Mouse (Mus musculus): ENCODE results near the gene Fam114a2. TPM values are rescaled to one million over a fixed set of nuclear protein-coding genes. Genes with fewer than 3 reads are reported as not detected.
A peak's percentile ranks its signal among the peaks of the same experiment; 100 is the strongest.

Gene Fam114a2
- polyA plus RNA-seq, 1 experiment, result 31.5 TPM

- 79% methylated on average over 3 of the region's 3 CpGs for WGBS
- Histone ChIP-seq H3K27me3 (replicated peaks; ENCODE audit: control insufficient read depth, insufficient read depth, low read length) (no peaks in the 10 kb centered on the region), H3K27ac (ENCODE audit: insufficient read depth, low read depth, low read length) (no peak overlapping the region), H3K4me3 (ENCODE audit: insufficient read depth, low read depth, low read length) (no peak overlapping the region), H3K36me3 (ENCODE audit: control insufficient read depth, insufficient read depth, low read length) (peaks cover 3% of the 10 kb centered on the region), H3K4me1 (ENCODE audit: control insufficient read depth, insufficient read depth, low read length) (no peaks in the 10 kb centered on the region)
- DNase-seq, result no peak
- TF ChIP-seq CTCF (conservative IDR thresholded peaks at IDR 0.05; ENCODE audit: insufficient read depth, insufficient read length, low read depth, low read length) (no peak), POLR2A (IDR thresholded peaks at IDR 0.05; ENCODE audit: low read depth, low read length) (no peak)
Observed at GRCm38 (mm10) chr11:57497701-57498100, 20.7 kb downstream of the Fam114a2 start.

- 65% methylated on average over 3 of the region's 3 CpGs for WGBS
- no peak for TF ChIP-seq POLR2A (IDR thresholded peaks at IDR 0.05; ENCODE audit: low read depth, low read length)
- TF ChIP-seq CTCF (conservative IDR thresholded peaks at IDR 0.05; ENCODE audit: insufficient read depth, insufficient read length, low read depth, low read length), result no peak
- no peaks in the 10 kb centered on the region for H3K4me1 ChIP-seq (ENCODE audit: control insufficient read depth, insufficient read depth, low read length)
- no peak overlapping the region for H3K4me3 ChIP-seq (ENCODE audit: insufficient read depth, low read depth, low read length)
- peaks cover 5% of the 10 kb centered on the region for H3K36me3 ChIP-seq (ENCODE audit: control insufficient read depth, insufficient read depth, low read length)
- no peak overlapping the region for H3K27ac ChIP-seq (ENCODE audit: insufficient read depth, low read depth, low read length)
- DNase-seq, result no peak
- H3K27me3 ChIP-seq (replicated peaks; ENCODE audit: control insufficient read depth, insufficient read depth, low read length), result no peaks in the 10 kb centered on the region
Observed at GRCm38 (mm10) chr11:57496462-57497039, 21.9 kb downstream of the Fam114a2 start.

DNA sequence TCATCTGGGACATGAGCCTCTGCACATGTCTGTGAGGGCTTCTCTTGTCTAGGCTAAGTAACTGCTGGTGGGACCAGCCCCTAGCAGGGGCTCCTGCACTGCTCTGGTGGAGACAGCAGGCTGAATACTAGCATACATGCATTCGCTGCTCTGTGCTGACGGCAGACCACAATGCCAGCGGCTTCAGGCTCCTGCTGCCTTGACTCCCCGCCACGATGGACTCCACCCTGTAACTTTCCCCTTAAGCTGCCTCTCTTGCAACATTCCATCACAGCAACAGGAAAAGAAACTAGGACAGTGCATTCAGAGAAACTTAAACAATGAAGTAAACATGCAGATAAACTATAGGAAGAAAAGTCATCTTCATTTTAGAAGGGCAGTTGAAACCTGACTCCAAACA, 30.0 kb downstream of the Fam114a2 start:
- WGBS, result 80% methylated on average over 5 of the region's 5 CpGs
- Histone ChIP-seq H3K27me3 (replicated peaks; ENCODE audit: control insufficient read depth, insufficient read depth, low read length) (no peaks in the 10 kb centered on the region), H3K4me1 (ENCODE audit: control insufficient read depth, insufficient read depth, low read length) (no peaks in the 10 kb centered on the region), H3K27ac (ENCODE audit: insufficient read depth, low read depth, low read length) (no peak overlapping the region), H3K36me3 (ENCODE audit: control insufficient read depth, insufficient read depth, low read length) (peaks cover 6% of the 10 kb centered on the region), H3K4me3 (ENCODE audit: insufficient read depth, low read depth, low read length) (no peak overlapping the region)
- TF ChIP-seq POLR2A (IDR thresholded peaks at IDR 0.05; ENCODE audit: low read depth, low read length) (no peak), CTCF (conservative IDR thresholded peaks at IDR 0.05; ENCODE audit: insufficient read depth, insufficient read length, low read depth, low read length) (no peak)
- DNase-seq, result no peak

GRCm38 (mm10) chr11:57478077-57478476, 40.3 kb downstream of the Fam114a2 start:
- DNase-seq, result no peak
- no peaks in the 10 kb centered on the region for H3K36me3 ChIP-seq (ENCODE audit: control insufficient read depth, insufficient read depth, low read length)
- 84% methylated on average over 5 of the region's 5 CpGs for WGBS
- no peak overlapping the region for H3K27ac ChIP-seq (ENCODE audit: insufficient read depth, low read depth, low read length)
- TF ChIP-seq POLR2A (IDR thresholded peaks at IDR 0.05; ENCODE audit: low read depth, low read length) (no peak), CTCF (conservative IDR thresholded peaks at IDR 0.05; ENCODE audit: insufficient read depth, insufficient read length, low read depth, low read length) (no peak)
- H3K27me3 ChIP-seq (replicated peaks; ENCODE audit: control insufficient read depth, insufficient read depth, low read length), result no peaks in the 10 kb centered on the region
- H3K4me3 ChIP-seq (ENCODE audit: insufficient read depth, low read depth, low read length), result no peak overlapping the region
- H3K4me1 ChIP-seq (ENCODE audit: control insufficient read depth, insufficient read depth, low read length), result no peaks in the 10 kb centered on the region

DNA sequence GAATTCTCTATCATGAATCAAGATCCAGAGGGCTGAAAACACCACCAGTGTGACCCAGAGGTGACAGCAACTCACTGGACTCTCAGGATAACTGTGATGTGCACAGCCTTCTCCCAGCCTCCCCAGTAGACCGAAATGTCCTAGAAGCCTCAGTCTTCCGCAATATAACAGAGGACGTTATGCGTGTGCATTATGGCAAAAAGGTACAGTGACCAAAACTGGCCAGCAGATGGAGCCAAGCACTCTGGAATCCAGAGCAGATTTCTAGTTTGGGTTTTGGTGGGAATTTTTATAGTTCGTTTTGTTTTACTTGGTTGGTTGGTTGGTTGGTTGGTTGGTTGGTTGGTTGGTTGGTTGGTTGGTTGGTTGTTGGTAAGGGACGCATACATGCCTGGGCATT, 43.3 kb downstream of the Fam114a2 start:
- 40% methylated on average over 6 of the region's 6 CpGs for WGBS
- Histone ChIP-seq H3K36me3 (ENCODE audit: control insufficient read depth, insufficient read depth, low read length) (no peaks in the 10 kb centered on the region), H3K27ac (ENCODE audit: insufficient read depth, low read depth, low read length) (no peak overlapping the region), H3K27me3 (replicated peaks; ENCODE audit: control insufficient read depth, insufficient read depth, low read length) (no peaks in the 10 kb centered on the region), H3K4me3 (ENCODE audit: insufficient read depth, low read depth, low read length) (no peak overlapping the region), H3K4me1 (ENCODE audit: control insufficient read depth, insufficient read depth, low read length) (no peaks in the 10 kb centered on the region)
- peak; percentile 59 for TF ChIP-seq CTCF (conservative IDR thresholded peaks at IDR 0.05; ENCODE audit: insufficient read depth, insufficient read length, low read depth, low read length)
- TF ChIP-seq POLR2A (IDR thresholded peaks at IDR 0.05; ENCODE audit: low read depth, low read length), result no peak
- peak; percentile 27 for DNase-seq

GRCm38 (mm10) chr11:57474296-57474941, 44.0 kb downstream of the Fam114a2 start:
- Histone ChIP-seq H3K4me3 (ENCODE audit: insufficient read depth, low read depth, low read length) (no peak overlapping the region), H3K4me1 (ENCODE audit: control insufficient read depth, insufficient read depth, low read length) (no peaks in the 10 kb centered on the region), H3K27me3 (replicated peaks; ENCODE audit: control insufficient read depth, insufficient read depth, low read length) (no peaks in the 10 kb centered on the region), H3K36me3 (ENCODE audit: control insufficient read depth, insufficient read depth, low read length) (no peaks in the 10 kb centered on the region), H3K27ac (ENCODE audit: insufficient read depth, low read depth, low read length) (no peak overlapping the region)
- TF ChIP-seq CTCF (conservative IDR thresholded peaks at IDR 0.05; ENCODE audit: insufficient read depth, insufficient read length, low read depth, low read length), result no peak
- TF ChIP-seq POLR2A (IDR thresholded peaks at IDR 0.05; ENCODE audit: low read depth, low read length), result no peak
- no peak for DNase-seq
- WGBS, result 68% methylated on average over 6 of the region's 6 CpGs

DNA sequence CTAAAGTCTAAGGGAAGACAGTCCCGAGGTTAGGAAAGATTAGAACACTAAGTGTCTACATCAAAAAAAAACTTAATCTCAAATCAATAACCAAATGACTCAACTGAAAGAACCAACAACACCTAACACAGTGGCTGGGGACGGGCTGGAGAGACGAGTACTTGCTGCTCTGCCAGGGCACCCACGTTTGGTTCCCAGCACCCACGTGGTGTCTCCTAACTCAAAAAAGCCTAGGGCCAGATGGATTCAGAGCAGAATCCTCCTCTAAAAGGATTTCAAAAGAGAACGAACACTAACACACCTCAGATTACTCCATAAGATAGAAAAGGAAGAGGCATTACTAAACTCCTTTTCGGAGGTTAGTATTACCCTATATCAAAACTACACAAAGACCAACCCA, 47.4 kb downstream of the Fam114a2 start:
- no peaks in the 10 kb centered on the region for H3K36me3 ChIP-seq (ENCODE audit: control insufficient read depth, insufficient read depth, low read length)
- TF ChIP-seq CTCF (conservative IDR thresholded peaks at IDR 0.05; ENCODE audit: insufficient read depth, insufficient read length, low read depth, low read length), result no peak
- no peak for TF ChIP-seq POLR2A (IDR thresholded peaks at IDR 0.05; ENCODE audit: low read depth, low read length)
- no peak overlapping the region for H3K27ac ChIP-seq (ENCODE audit: insufficient read depth, low read depth, low read length)
- no peak overlapping the region for H3K4me3 ChIP-seq (ENCODE audit: insufficient read depth, low read depth, low read length)
- H3K27me3 ChIP-seq (replicated peaks; ENCODE audit: control insufficient read depth, insufficient read depth, low read length), result no peaks in the 10 kb centered on the region
- no peak for DNase-seq
- WGBS, result 83% methylated on average over 6 of the region's 7 CpGs
- H3K4me1 ChIP-seq (ENCODE audit: control insufficient read depth, insufficient read depth, low read length), result no peaks in the 10 kb centered on the region

All from kidney, adult 2 months (tissue).